In the genomic region with DNA sequence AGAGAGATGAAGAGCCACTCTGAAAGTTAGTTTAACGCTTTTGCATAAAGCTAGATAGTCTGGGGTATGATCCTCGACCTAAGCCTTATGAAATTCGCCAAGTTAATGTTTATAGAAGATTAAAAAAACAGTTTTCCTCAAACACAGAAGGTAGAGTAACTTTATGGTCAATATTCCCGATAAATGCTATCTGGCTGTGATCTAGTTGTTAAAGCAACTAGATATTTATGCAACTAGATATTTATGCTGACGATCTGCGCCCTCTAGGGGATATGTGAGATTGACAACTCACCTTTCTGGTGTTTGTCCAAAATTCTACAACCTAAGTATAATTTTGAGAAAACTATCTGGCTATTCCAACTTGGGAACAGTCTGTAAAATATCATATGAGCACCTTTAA, we compare ENCODE assay signal across 11 mouse cellular contexts. TPM values are rescaled to one million over a fixed set of nuclear protein-coding genes. Genes with fewer than 3 reads are reported as not detected.
A peak's percentile ranks its signal among the peaks of the same experiment; 100 is the strongest.
DNase-seq lines count a peak whose midpoint lies in the region; ATAC-seq and TF ChIP-seq lines count a peak whose summit lies in the region.
"Had no signal": no experiment of that assay in that cellular context is flagged by ENCODE, and none has a peak within 500 bp of the region (broad histone marks: within the 10 kb centered on the region; RNA-seq: fewer than 3 reads in every experiment).

No protein-coding gene starts in this region.

- H3K4me3 ChIP-seq in heart, postnatal 0 days (ENCODE audit: low read depth, low read length) = no peak overlapping the region
- H3K4me3 ChIP-seq in heart, embryonic 11.5 days (ENCODE audit: low read depth, low read length) = no peak overlapping the region
- H3K4me3 ChIP-seq in liver, postnatal 0 days (ENCODE audit: low read depth, low read length) = no peak overlapping the region
- H3K4me3 ChIP-seq: embryonic facial prominence, embryonic 15.5 days; hindbrain, embryonic 10.5 days had no signal

- no peak overlapping the region for H3K9ac ChIP-seq in heart, postnatal 0 days (replicated peaks; ENCODE audit: low read depth, low read length)
- H3K9ac ChIP-seq in heart, embryonic 11.5 days (ENCODE audit: low read depth, low read length) = no peak overlapping the region
- no peak overlapping the region for H3K9ac ChIP-seq in liver, postnatal 0 days (replicated peaks)
- H3K9ac ChIP-seq: embryonic facial prominence, embryonic 15.5 days had no signal

- no peak overlapping the region for H3K27ac ChIP-seq in heart, postnatal 0 days (ENCODE audit: low read depth)
- H3K27ac ChIP-seq in heart, embryonic 11.5 days (ENCODE audit: low read depth, low read length) = no peak overlapping the region
- no peak overlapping the region for H3K27ac ChIP-seq in liver, postnatal 0 days (ENCODE audit: low read depth)
- H3K27ac ChIP-seq: embryonic facial prominence, embryonic 15.5 days; hindbrain, embryonic 10.5 days had no signal

- no peak for ATAC-seq in heart, postnatal 0 days (ENCODE audit: insufficient read depth, low read depth)
- no peak for ATAC-seq in heart, embryonic 11.5 days (replicated peaks; ENCODE audit: insufficient number of reproducible peaks, low FRiP score, low TSS enrichment)
- ATAC-seq in liver, postnatal 0 days = no peak
- no peak for ATAC-seq in inflammation-experienced regulatory T-cells, adult 6 months

- H3K4me1 ChIP-seq in heart, postnatal 0 days (ENCODE audit: control insufficient read depth, insufficient read depth) = no peaks in the 10 kb centered on the region
- H3K4me1 ChIP-seq in heart, embryonic 11.5 days (ENCODE audit: control insufficient read depth, insufficient read depth, low read length) = no peaks in the 10 kb centered on the region; the same call in 1 of the 2 replicates
- peaks cover 2% of the 10 kb centered on the region; the same call in 1 of the 2 replicates for H3K4me1 ChIP-seq in liver, postnatal 0 days (ENCODE audit: insufficient read depth)

- TF ChIP-seq EP300 in heart, postnatal 0 days (IDR thresholded peaks at IDR 0.05; ENCODE audit: low read depth) = no peak
- TF ChIP-seq EP300 in liver, postnatal 0 days (IDR thresholded peaks at IDR 0.05; ENCODE audit: low read depth) = no peak

- 53% methylated on average over 6 of the region's 6 CpGs for WGBS in heart, postnatal 0 days
- WGBS in heart, embryonic 11.5 days (ENCODE audit: insufficient replicate concordance) = 63% methylated on average over 6 of the region's 6 CpGs
- WGBS in liver, postnatal 0 days (ENCODE audit: insufficient replicate concordance) = 46% methylated on average over 6 of the region's 6 CpGs

- no peak overlapping the region for H3K4me2 ChIP-seq in heart, postnatal 0 days (ENCODE audit: low read depth, low read length)
- H3K4me2 ChIP-seq in heart, embryonic 11.5 days = no peak overlapping the region
- H3K4me2 ChIP-seq in liver, postnatal 0 days (ENCODE audit: low read depth, low read length) = no peak overlapping the region
- H3K4me2 ChIP-seq: embryonic facial prominence, embryonic 15.5 days had no signal

- no peaks in the 10 kb centered on the region for H3K9me3 ChIP-seq in heart, postnatal 0 days (replicated peaks; ENCODE audit: control insufficient read depth, low read length)
- H3K9me3 ChIP-seq in heart, embryonic 11.5 days (replicated peaks; ENCODE audit: control insufficient read depth, low read length) = no peaks in the 10 kb centered on the region
- no peaks in the 10 kb centered on the region for H3K9me3 ChIP-seq in liver, postnatal 0 days (ENCODE audit: low read length)
- H3K9me3 ChIP-seq: embryonic facial prominence, embryonic 15.5 days; hindbrain, embryonic 10.5 days had no signal

- H3K36me3 ChIP-seq in heart, postnatal 0 days (replicated peaks; ENCODE audit: control insufficient read depth, insufficient read depth, low read length) = no peaks in the 10 kb centered on the region
- no peaks in the 10 kb centered on the region for H3K36me3 ChIP-seq in heart, embryonic 11.5 days (ENCODE audit: control insufficient read depth, insufficient read depth, low read length)
- no peaks in the 10 kb centered on the region for H3K36me3 ChIP-seq in liver, postnatal 0 days (replicated peaks; ENCODE audit: insufficient read depth, low read length)
- H3K36me3 ChIP-seq: embryonic facial prominence, embryonic 15.5 days; G1E; hindbrain, embryonic 10.5 days had no signal

- TF ChIP-seq CTCF in heart, postnatal 0 days (IDR thresholded peaks at IDR 0.05; ENCODE audit: low read depth) = peak; percentile 39
- peak; percentile 62 for TF ChIP-seq CTCF in liver, postnatal 0 days (IDR thresholded peaks at IDR 0.05; ENCODE audit: low read depth)

- DNase-seq in heart, postnatal 0 days (ENCODE audit: low spot score) = no peak
- no peak for DNase-seq in liver, postnatal 0 days
- DNase-seq in liver (no peak), A20 (ENCODE audit: low read depth, low spot score) (peak; percentile 77), adipocyte (ENCODE audit: low spot score) (peak; percentile 73)
- DNase-seq in spleen, postnatal 10 days (ENCODE audit: low spot score in 2 of 2) = no peak

- no peaks in the 10 kb centered on the region for H3K27me3 ChIP-seq in heart, postnatal 0 days (ENCODE audit: control insufficient read depth, insufficient read depth, low read length)
- no peaks in the 10 kb centered on the region for H3K27me3 ChIP-seq in heart, embryonic 11.5 days (ENCODE audit: control insufficient read depth, insufficient read depth, low read length)
- H3K27me3 ChIP-seq in liver, postnatal 0 days (ENCODE audit: insufficient read depth, low read length) = no peaks in the 10 kb centered on the region
- H3K27me3 ChIP-seq: embryonic facial prominence, embryonic 15.5 days had no signal

RNA-seq across cellular contexts. Expression of gene Cd69, which starts 33.3 kb away (rescaled TPM):
- not detected in 2 replicates for total RNA-seq in heart, postnatal 0 days (2014; rRNA removed; ENCODE audit: low replicate concordance)
- polyA plus RNA-seq in heart, postnatal 0 days (2015; fragmentation: Nextera tagmentation; extraction: Ambion mirVana) = not detected in 2 replicates
- not detected in 2 replicates for polyA plus RNA-seq in heart, embryonic 11.5 days (2014; fragmentation: Nextera tagmentation; extraction: Ambion mirVana)
- 1.0 and 1.5 TPM in 2 replicates for polyA plus RNA-seq in liver, postnatal 0 days (2015; fragmentation: Nextera tagmentation; extraction: Ambion mirVana)
- 100 to 1,000 TPM; 152 to 264 (median 175) TPM for polyA plus RNA-seq in inflammation-experienced regulatory T-cells, adult 6 months (2017; shearing (Covaris generic))
- total RNA-seq: G1E had no signal
- polyA plus RNA-seq: G1E; hindbrain, embryonic 10.5 days had no signal

Comparison
In these comparisons a context has a peak if more than half of its experiments do, and no peak if none do; other contexts are left out.
1. DNase-seq: peak in A20 (single experiment) and adipocyte (single experiment); none in heart, postnatal 0 days (single experiment), liver, postnatal 0 days (single experiment), liver (single experiment) and spleen, postnatal 10 days (0 of 2).
2. RNA of gene Cd69, which starts 33.3 kb away (polyA plus RNA-seq): 152 to 264 TPM in inflammation-experienced regulatory T-cells, adult 6 months; 1.0 to 1.5 TPM in liver, postnatal 0 days, not detected in heart, postnatal 0 days and not detected in heart, embryonic 11.5 days; every median in the first group is over 10 times any median in the second.